Mouse (Mus musculus) layer of hippocampus, adult 9-11 months (tissue): ENCODE results near the gene Dlgap3.

Source experiments
- DNase-seq: peaks from one replicate; pipeline ENCODE4 v3.0.0; 2022

Gene Dlgap3

DNA sequence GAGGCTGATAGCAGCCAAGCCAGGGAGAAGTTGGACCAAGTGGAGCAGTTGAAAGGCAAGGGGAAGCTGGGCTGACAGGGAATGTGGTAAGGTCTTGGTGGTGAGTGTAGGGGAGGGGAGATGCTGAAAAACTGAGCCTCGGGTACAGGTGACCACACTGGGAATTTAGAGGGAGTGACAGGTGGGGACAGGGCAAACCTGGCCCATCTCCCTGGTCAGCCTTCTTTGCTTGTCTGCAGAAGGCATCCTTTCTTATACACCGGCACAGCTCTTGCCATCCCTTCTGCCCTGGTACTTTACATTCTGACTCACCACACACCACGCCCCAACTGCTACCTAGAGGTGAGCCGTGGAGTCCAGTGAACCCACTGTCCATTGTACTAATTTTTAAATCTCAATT is 54.8 kb downstream of the Dlgap3 start:
- no peak for DNase-seq

DNA sequence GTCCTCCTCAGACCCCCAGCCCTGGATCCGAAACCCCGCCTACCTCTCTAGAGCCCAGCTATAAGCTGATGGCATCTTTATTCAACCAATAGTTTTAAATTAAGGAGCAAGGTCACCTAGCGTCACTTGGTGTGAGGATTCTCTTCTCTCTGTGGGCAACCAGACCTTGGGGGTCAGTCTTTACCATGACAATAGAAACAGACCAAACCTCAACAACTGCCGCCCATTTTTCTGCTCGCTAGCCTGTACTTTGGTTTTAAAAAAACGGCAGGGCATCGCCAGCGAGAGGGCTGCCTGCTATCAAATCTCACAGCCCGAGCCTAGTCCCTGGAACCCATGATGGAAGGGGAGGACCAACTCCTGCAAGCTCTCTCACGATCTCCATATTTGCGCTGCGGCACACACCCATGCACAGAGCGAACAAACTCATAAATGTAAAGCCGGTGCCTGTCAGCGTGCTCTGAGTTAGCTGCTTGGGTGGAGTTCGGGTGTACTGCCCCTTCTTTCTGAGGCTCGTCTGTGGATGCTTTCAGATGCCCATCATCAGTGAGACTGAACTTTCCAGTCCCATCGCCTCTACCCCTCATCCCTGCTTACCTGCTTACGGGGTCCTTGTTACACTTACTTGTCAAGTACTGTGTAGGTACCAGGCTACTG is 55.6 kb downstream of the Dlgap3 start:
- no peak for DNase-seq

DNA sequence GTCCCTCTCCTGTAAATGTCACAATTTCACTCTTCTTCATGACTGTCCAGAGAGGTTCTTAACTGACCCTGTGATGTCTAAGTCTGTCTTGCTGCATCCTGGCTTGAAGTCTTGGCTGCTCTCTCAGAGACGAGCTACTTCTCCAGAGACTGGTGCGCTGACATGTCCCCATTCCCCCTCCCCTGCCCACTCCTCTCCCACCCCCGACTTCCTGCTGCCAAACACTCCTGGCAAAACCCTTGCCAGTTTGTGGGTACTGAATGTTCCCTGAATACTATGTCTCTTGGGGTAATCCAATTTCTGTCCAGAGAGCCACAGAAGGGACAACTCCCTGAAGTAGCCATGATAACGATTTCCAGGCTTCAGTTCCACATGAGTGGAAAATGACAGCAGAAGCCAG is 57.1 kb downstream of the Dlgap3 start:
- DNase-seq = no peak

DNA sequence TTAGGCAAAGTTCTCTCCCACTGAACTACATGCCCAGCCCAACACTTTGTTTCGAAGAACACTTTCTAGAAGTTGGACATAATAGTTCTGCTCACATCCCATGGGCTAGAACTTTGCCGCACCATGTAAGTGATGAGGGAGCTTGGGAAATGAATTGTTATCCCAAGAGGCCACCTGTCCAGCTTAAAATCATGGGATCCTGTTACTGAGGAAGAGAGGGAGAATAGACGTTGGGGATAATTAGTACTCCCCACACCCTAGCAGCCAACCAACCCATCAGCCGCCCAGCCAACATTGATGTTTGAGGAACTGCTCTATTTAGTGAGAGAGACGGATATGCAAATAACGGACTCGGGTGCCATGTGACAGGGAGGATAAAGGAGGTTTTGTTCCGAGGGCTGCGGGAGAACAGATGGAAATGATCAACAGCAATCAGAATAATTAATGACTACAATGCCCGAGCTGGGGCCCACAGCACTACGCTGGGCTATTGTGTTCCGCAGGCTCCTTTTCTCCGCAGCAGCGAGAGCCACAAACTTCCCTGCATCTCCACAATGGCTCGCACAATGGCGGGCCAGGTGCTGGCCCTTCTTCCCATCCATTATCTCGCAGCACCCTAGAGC is 58.2 kb downstream of the Dlgap3 start:
- peak; percentile 60 for DNase-seq

DNA sequence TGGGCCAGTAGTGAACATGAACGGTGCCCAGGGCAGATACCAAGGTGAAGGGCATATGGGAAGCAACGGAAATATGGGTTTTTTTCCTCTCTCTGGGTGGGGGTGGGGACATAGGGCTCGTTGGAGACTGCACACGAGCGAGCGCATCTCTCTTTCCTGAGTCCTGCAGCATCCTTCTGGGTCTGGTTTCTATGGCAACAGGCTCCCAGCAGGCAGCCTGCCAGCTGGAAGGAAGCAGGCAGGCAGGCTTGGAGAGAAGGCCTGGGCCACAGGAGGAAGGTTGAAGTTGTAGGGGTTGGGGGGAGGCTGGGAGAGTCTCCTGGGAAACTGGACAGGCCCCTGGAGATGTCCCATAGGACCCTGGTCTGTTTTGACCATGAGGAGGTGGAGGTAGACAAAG is 63.0 kb downstream of the Dlgap3 start:
- peak; percentile 88 for DNase-seq

DNA sequence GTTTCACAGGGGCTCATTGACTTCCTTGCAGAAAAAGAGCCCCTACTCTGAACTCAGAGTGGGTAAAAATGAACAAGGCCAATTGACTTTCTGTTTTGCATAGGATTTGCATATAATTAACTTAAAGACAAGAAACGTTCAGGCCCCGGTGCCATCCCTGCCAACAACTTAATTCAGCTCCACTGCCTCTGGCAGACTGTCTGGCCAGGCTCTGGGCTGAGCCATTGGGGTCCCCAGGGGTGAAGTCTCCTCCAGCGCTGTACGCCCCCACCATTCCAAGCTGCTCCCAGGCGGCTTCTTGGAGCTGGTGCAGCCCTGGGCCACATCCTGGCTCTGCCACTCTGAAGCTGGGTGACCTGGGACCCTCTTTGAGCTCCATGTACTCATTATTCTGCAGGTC is 63.5 kb downstream of the Dlgap3 start:
- no peak for DNase-seq

DNA sequence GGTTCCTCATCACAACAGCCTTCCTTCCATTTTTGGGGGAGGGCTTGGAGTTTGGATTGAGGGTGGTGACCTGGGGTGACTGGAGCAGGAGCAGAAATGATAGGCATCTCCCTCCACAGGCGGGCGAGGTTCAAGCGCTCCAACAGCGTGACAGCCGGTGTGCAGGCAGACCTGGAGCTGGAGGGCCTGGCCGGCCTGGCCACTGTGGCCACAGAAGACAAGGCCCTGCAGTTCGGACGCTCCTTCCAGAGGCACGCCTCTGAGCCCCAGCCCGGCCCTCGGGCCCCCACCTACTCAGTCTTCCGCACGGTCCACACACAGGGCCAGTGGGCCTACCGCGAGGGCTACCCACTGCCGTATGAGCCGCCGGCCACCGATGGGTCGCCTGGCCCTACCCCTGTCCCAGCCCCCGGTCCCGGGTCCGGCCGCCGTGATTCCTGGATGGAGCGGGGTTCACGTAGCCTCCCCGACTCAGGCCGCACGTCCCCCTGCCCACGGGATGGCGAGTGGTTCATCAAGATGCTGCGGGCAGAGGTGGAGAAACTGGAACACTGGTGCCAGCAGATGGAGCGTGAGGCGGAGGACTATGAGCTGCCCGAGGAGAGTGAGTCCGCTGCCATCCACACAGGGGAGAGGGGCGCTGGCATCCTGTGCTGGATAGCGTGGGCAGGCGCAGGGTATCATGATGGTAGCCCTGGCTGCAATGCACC is 64.6 kb downstream of the Dlgap3 start:
- DNase-seq = no peak

DNA sequence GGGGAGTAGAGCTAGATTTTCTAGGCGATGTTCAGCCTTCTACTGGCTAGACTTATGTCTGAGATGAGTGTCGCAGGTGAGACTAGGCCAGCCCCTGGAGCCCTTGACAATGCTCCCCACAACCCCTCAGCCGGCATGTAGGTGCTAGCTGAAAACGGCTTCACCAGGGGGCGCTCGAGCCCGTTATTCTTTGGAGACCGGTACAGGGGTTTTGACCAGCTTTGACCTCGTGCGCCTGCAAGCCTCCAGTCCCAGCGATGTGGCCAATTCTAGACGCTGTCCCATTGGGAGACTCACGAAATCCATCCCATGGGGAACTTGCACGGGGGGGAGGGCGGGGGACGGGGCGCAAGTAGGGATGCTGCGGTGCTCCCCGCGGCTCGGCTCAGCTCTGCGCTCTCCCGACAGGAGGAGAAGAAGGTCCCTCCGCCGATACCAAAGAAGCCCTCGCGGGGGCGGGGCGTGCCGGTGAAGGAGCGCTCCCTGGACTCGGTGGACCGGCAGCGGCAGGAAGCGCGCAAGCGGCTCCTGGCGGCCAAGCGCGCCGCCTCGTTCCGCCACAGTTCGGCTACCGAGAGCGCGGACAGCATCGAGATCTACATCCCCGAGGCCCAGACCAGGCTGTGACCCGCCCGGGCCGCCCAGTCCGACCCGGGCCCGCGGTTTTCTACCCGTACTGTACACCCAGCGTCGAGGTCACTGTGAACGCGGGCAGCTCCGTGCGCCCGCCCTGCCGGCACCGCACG is 66.9 kb downstream of the Dlgap3 start:
- DNase-seq = peak; percentile 59

DNA sequence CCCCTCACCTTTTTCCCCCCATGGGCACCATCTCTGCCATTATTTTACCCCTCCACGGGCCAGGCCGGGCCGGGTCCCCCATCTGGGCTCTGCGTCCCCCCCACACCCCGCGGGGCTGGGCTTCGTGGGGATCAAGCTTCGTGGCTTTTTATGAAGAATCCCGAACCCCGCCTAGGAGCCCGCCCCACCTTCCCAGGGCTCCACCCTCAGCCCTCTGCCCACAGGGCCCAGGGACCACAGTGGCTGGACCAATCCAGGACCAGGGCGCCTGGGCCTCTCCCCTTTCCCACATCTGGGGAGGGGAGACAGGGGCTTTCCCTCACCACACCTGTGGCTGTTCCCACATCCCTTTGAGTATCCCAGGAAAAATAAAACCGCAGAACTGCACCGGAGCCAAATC is 67.6 kb downstream of the Dlgap3 start:
- DNase-seq = no peak

DNA sequence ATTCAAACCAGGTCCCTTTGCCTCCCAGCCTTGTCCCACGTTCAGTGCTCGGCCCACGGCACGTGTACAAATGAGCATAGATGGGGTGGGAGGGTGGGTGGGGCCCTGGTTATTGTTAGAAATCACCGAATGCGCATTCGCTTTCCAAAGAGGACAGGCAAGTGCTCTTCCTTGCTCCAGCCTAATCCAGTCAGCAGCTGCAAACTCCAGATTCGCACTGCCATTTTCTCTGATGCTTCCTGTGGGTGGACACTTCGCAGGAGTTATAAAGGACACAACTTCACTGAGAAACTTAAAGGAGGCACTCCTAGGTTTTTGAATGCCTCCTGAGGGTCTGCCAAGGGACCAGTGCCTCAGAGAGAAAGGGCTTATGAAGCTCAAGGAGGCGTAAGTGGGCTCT is 68.3 kb downstream of the Dlgap3 start:
- no peak for DNase-seq

DNA sequence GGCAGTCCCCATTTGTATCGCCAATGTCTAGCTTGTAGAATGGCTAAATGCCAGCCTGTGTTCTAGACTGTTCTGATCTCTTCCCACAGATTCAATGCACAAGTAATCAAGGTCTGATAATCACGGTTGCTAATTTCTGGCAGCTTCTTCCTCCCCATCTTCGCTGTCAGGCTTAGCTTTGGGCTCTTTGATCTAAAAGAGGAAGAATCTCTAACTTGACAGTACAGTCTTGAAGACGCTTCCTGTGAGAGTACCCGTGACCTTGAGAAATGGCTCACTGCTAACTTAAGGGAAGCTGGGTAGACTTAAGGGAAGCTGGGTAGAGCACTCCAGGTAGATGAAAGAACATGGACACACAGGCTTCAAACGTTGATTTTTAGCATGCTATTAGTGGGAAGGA is 73.7 kb downstream of the Dlgap3 start:
- no peak for DNase-seq

DNA sequence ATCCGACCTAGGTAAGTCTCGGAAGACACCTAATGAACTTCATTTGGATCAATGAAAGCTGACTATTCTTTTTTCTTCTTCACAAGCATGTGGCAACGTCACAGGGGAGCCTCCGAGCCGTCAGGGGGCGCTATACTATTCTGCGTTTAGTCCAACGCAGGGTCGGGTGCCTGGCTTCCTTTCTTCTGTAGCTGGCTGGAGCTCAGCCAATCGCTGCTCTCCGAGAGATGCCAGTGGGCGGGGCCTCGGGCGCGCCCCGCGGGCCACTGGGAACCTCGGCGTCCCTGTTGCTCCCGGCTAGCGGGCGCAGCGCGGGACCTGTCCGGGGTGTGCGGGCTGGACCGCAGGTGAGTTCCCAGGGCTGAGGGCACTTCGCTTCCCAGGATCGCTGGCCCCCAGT is 74.5 kb downstream of the Dlgap3 start, which contains the start of gene Smim12:
Smim12 (plus strand) TSS at position 233 of the 400 bp plus-strand sequence.
- peak; percentile 98 for DNase-seq

DNA sequence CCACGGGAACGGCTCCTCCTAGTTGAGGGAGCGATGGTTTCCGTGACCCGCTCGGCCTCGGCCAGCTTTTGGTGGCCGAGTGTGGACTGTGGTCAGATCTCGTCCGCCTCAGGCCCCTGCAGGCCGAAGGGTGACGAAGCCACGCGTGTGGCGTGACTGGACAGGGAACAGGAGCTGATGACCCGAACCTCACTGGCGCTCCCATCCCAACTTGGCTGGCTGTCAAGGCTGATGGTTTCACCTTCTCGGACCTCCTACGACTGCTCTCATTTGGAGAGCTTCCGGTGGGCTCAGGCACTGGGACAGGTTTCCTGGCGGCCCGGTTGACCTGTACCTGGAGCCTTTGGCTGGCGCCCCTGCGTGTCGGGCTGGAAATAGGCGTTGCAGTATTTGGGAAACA is 74.9 kb downstream of the Dlgap3 start:
- no peak for DNase-seq

DNA sequence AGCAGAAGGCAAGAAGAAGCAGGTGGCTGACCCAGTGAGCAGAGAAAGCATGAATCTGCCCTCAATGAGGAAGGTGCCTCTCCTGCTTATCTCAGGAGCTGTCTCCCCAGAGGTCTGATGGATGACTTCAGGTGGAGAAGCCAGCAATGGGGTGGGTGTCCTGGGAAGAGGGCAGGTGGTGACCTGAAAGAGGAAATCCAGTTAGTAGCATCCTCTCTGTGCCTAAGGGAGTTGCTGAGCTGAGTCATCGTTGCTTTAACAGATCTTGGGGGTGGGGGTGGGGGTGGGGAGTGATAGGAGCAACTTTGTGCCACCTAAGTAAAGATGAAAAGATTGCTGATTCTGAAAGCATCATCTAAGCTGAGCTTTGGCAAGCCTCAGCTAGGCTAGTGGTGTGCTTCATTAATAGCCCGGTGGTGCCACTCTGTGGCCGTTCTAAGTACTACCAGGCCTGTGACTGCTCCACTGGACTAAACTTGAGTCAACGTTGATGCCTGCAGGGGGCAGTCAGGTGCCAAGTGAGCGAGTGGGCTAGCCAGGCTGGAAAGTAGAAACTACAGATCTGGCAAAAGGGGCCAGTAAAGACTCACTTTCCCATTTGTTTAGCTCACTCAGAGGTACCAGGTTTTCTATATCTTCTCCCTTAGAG is 80.8 kb downstream of the Dlgap3 start:
- DNase-seq = peak; percentile 95

DNA sequence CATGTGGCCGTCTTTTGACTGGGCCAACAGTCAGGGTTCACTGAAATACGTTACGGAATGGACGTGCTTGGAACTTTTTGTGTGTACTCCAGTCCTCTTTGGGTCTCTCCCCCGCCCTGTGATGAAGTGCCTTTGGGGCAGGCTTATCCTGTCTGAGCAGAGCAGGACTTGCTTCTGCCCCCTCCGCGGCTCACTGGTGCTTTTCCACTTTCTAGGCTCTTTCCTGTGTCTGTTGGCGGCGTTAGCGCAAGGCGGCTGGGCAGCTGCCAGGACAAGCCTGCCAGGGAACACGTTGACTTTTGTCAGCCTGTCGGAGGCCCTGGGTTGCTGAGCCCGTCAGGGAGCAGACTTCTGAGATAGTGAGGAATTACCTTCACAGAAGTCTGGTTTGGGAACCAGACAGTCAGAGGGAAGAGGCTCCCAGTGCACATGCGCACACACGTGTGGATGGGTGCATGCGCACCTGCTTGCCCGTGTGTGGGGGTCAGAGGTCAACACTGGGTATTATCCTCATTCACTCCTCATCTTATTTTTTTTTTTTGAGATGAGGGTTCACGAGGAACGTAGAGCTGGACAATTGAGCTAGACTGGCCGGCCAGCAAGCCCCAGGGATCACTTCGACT is 83.1 kb downstream of the Dlgap3 start:
- DNase-seq = no peak

DNA sequence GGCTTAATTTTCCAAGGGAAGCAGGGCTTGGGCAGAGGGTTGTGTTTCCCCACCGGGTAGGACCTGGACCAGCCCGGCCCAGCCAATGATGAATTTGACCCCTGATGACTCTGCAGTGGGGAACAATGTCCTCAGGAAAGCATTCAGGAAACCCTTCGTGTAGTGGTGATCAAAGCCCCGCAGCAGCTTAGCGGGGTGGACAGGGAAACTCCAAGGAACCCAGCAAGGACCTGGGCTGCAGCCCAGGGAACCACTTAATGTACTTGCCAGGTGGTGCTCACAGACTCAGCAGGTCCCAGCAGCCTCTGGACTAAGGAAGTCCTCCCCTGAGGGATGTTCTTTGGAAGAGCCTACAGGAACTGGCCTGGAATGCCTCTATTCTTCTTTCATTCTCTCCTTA is 87.7 kb downstream of the Dlgap3 start:
- no peak for DNase-seq

DNA sequence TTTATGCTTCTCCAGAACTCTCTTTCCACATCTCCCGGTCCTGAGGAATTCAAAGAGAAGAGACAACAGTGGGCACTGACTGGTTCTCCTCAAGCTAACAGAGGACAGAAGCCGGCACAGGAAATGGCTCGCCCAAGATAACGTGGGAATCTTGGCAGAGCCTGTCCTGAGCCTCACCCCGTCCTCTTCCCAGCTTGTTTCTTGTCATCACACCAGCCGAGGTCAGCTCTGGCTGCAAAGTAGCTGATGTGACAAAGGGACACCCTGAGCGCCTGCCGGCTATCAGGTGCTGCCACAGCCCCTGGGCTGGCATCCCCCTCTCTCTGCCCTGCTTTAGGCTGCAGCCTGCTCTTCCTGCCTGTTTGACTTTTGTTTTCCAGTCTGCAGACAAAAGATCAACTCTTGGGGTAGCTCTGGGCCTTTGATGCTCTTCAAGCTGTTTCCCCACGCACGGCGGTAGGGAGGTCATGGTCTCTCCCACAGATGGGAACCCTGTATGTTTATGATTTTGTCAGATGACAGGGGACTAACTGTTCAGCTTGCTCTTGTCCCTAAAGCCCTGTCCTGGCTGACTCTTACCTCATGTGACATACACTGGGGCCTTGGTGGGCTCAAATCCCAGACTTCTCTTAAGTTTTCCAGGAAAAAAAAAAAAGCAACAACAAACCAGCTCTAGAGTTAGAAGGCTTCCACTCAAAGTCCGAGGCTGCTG is 89.3 kb downstream of the Dlgap3 start:
- DNase-seq = no peak

DNA sequence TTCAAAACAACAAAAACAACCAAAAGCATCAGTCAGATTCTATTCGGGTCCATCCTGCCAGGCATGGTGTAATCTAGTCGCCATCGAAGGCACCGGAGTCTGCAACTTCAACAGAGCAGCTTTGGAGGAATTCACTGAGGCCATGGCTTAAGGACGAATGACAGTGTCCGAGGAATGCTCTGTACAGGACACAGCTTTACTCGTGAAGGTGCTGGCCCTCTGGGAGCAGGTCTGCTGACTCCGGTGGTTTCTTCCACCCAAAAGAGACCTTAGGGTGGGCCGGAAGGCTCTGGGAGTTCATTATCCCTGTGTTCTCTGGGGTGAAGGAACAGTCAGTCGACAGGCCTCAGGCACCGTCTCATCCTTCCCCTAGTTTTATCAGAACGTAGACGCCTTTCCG is 92.6 kb downstream of the Dlgap3 start:
- no peak for DNase-seq

DNA sequence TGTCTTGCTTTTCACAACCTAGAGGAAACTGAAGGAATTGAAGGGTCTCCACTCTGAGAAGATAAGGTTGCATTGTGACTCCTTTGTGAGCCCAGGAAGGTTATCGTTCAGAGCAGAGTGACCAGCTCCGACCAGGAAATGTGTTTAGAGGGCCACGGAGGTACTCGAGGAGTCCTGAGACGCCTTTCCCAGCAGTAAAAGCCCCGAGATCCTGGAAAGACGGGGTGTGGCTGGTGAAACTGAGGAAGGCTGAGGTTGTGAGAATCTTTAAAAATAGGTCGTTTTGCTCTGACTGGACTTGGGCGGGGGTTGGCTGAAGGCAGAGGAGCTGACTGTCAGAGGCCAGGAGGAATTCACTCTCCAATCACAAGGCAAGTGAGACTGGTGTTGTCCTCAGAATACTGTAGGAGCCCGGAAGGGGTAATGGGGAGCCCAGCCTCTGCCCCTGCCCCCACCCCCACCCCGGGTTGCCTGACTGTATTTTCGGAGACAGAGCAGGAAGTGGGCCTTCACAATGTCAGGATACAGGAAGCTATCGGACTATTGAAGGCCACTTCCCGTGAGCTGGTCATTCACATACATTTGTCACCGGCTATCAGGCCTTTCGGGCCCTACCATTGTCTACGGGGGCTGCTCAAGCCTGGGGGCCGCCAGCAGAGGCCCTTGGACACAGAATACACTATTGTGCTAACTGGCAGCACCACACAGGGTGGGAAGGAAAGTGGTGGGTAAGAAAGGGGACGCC is 94.6 kb downstream of the Dlgap3 start:
- DNase-seq = no peak

DNA sequence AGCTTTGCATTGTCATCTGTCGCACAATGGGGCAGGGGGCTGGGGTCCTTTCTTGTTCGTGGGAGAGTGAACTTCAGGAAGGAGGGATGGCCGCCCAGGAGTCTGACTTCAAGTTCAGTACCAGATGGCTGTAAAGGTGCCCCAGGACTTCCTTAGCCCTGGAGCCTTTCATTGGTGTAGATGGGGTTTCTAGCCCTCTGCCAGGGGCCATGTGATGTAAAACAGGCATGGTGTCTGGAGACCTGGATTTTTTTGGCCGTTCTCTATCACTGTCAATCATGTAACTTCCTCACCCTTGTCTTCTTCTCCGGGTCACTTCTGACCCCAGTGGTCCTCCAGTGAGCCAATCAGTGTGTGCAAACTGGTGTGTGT is 95.2 kb downstream of the Dlgap3 start:
- no peak for DNase-seq

DNA sequence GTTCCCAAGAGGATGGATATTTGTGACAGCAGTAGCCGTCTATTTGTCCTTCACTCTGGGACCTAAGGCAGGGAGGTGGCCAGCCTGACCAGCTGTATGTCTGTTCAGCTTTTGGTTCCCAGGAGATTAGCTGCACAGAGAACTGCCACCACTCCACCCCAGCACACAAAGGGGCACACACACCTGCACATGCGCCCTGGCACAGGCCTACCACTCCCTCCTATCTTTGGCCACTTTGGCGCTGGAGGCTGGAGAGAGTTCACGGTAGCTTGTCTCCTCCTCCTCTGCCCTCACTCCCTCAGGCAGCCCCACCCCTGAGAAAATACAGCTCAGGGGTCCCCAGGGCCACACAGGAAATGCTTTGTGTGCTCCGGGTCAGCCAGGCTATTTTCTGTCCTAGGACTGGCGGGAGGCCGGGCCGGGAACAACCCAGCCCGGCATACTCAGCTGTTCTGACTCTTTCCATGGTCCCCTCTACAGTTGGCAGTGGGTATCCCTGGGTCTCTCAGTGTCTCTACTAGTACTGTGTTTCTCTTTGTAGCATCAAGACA is 109.5 kb downstream of the Dlgap3 start:
- DNase-seq = no peak
